Mouse (Mus musculus) MEL (cell line): ENCODE data around the gene Tas2r134. TPM values are rescaled to one million over a fixed set of nuclear protein-coding genes. Genes with fewer than 3 reads are reported as not detected.

Experiments
- DNase-seq: peaks from one replicate; pipeline ENCODE4 v3.0.0; 2011; ENCODE audit warnings: low read depth, low spot score
- H3K27ac ChIP-seq: 2 replicates; pipeline ENCODE4 v1.5.1; 2012; ENCODE audit warnings: low read depth, mild to moderate bottlenecking, control low read depth, low read length, moderate library complexity; ENCODE audit not compliant: control insufficient read depth
- H3K27me3 ChIP-seq, 2 experiments: fragments of 150-350 bp in 1 of 2; sonication (generic) in 1 of 2; 2 replicates each; pipeline ENCODE4 v1.6.1; 2012; ENCODE audit warnings: low read length in 2 of 2, mild to moderate bottlenecking in 2 of 2, improper control_type of control experiment in 1 of 2, moderate library complexity in 1 of 2; ENCODE audit not compliant: insufficient read depth in 2 of 2, control insufficient read depth in 1 of 2
- H3K36me3 ChIP-seq, 2 experiments: 2 replicates each; pipeline ENCODE4 v1.6.1; 2012 to 2014; ENCODE audit warnings: low read length in 2 of 2, improper control_type of control experiment in 1 of 2, inconsistent platforms in 1 of 2, mild to moderate bottlenecking in 1 of 2; ENCODE audit not compliant: insufficient read depth in 2 of 2, control insufficient read depth in 1 of 2
- H3K4me1 ChIP-seq, 2 experiments: fragments of 150-350 bp in 1 of 2; sonication (generic) in 1 of 2; 2 replicates each; pipeline ENCODE4 v1.6.1; 2012; ENCODE audit warnings: low read length in 2 of 2, improper control_type of control experiment in 1 of 2, mild to moderate bottlenecking in 1 of 2; ENCODE audit not compliant: insufficient read depth in 2 of 2, control insufficient read depth in 1 of 2
- H3K4me3 ChIP-seq, 2 experiments: fragments of 150-350 bp in 1 of 2; sonication (generic) in 1 of 2; 2 replicates each; pipeline ENCODE4 v1.5.1; 2012; ENCODE audit warnings: low read depth in 2 of 2, low read length in 2 of 2, mild to moderate bottlenecking in 2 of 2, moderate library complexity in 2 of 2, control low read depth in 1 of 2, improper control_type of control experiment in 1 of 2; ENCODE audit not compliant: control insufficient read depth in 1 of 2, insufficient read depth in 1 of 2
- H3K79me2 ChIP-seq: 2 replicates; pipeline ENCODE4 v1.6.1; 2012; ENCODE audit warnings: mild to moderate bottlenecking, low read length, moderate library complexity; ENCODE audit not compliant: control insufficient read depth, poor library complexity, insufficient read depth
- H3K9ac ChIP-seq: 2 replicates; pipeline ENCODE4 v1.6.1; 2012; ENCODE audit warnings: low read depth, mild to moderate bottlenecking, control low read depth, low read length, moderate library complexity; ENCODE audit not compliant: control insufficient read depth, poor library complexity, severe bottlenecking
- H3K9me3 ChIP-seq: fragments of 150-350 bp; sonication (generic); replicated peaks from 2 replicates; pipeline ENCODE4 v1.6.1; 2012; ENCODE audit warnings: mild to moderate bottlenecking, low read length, improper control_type of control experiment, moderate library complexity; ENCODE audit not compliant: insufficient read depth
- BHLHE40 ChIP-seq: IDR thresholded peaks from 2 replicates; pipeline ENCODE4 v1.6.1; 2012; ENCODE audit warnings: low read depth, mild to moderate bottlenecking, inconsistent platforms, low read length, improper control_type of control experiment, borderline replicate concordance
- CHD1 ChIP-seq: IDR thresholded peaks from 2 replicates; pipeline ENCODE4 v1.6.1; 2012; ENCODE audit warnings: low read depth, mild to moderate bottlenecking, inconsistent platforms, low read length, improper control_type of control experiment
- E2F4 ChIP-seq: IDR thresholded peaks from 2 replicates; pipeline ENCODE4 v1.6.1; 2011; ENCODE audit warnings: low read depth, low read length, improper control_type of control experiment, borderline replicate concordance
- ETS1 ChIP-seq: IDR thresholded peaks from 2 replicates; pipeline ENCODE4 v1.6.1; 2012; ENCODE audit warnings: low read depth, mild to moderate bottlenecking, inconsistent platforms, low read length, improper control_type of control experiment, moderate library complexity
- GABPA ChIP-seq: IDR thresholded peaks from 2 replicates; pipeline ENCODE4 v1.6.1; 2012; ENCODE audit warnings: low read depth, mild to moderate bottlenecking, inconsistent platforms, low read length, improper control_type of control experiment, moderate library complexity
- JUND ChIP-seq: IDR thresholded peaks from 2 replicates; pipeline ENCODE4 v1.6.1; 2011; ENCODE audit warnings: low read depth, mild to moderate bottlenecking, improper control_type of control experiment, low read length
- MAFK ChIP-seq: IDR thresholded peaks from 2 replicates; pipeline ENCODE4 v1.6.1; 2011; ENCODE audit warnings: low read depth, mild to moderate bottlenecking, low read length, improper control_type of control experiment, borderline replicate concordance
- MEF2A ChIP-seq: IDR thresholded peaks from 2 replicates; pipeline ENCODE4 v1.6.1; 2014; ENCODE audit warnings: low read depth, mild to moderate bottlenecking, inconsistent platforms, low read length, improper control_type of control experiment; ENCODE audit not compliant: poor library complexity, insufficient replicate concordance, severe bottlenecking; ENCODE audit errors: extremely low read depth
- MYB ChIP-seq: IDR thresholded peaks from 2 replicates; pipeline ENCODE4 v1.6.1; 2011; ENCODE audit warnings: mild to moderate bottlenecking, low read depth, low read length, improper control_type of control experiment
- NELFE ChIP-seq: IDR thresholded peaks from 2 replicates; pipeline ENCODE4 v1.6.1; 2011; ENCODE audit warnings: low read depth, low read length, improper control_type of control experiment
- NRF1 ChIP-seq: IDR thresholded peaks from 2 replicates; pipeline ENCODE4 v1.6.1; 2014; ENCODE audit warnings: low read depth, mild to moderate bottlenecking, inconsistent platforms, low read length, improper control_type of control experiment, moderate library complexity; ENCODE audit not compliant: poor library complexity, insufficient read depth, severe bottlenecking
- POLR2AphosphoS5 ChIP-seq: IDR thresholded peaks from 2 replicates; pipeline ENCODE4 v1.6.1; 2012; ENCODE audit warnings: low read depth, borderline replicate concordance, mild to moderate bottlenecking, inconsistent platforms, low read length, moderate library complexity, mixed read lengths
- RCOR1 ChIP-seq: IDR thresholded peaks from 2 replicates; pipeline ENCODE4 v1.6.1; 2012; ENCODE audit warnings: low read depth, mild to moderate bottlenecking, inconsistent platforms, low read length, improper control_type of control experiment
- SMC3 ChIP-seq: IDR thresholded peaks from 2 replicates; pipeline ENCODE4 v1.6.1; 2011; ENCODE audit warnings: low read depth, low read length, improper control_type of control experiment
- TCF12 ChIP-seq: IDR thresholded peaks from 2 replicates; pipeline ENCODE4 v1.6.1; 2014; ENCODE audit warnings: low read depth, mild to moderate bottlenecking, inconsistent platforms, low read length, improper control_type of control experiment, moderate library complexity
- USF1 ChIP-seq: IDR thresholded peaks from 2 replicates; pipeline ENCODE4 v1.6.1; 2014; ENCODE audit warnings: low read depth, mild to moderate bottlenecking, inconsistent platforms, low read length, improper control_type of control experiment, moderate library complexity
- USF2 ChIP-seq, 2 experiments: IDR thresholded peaks; 2 replicates each; pipeline ENCODE4 v1.6.1; 2011 to 2012; ENCODE audit warnings: improper control_type of control experiment in 2 of 2, low read length in 2 of 2, borderline replicate concordance in 1 of 2, inconsistent platforms in 1 of 2, low read depth in 1 of 2, mild to moderate bottlenecking in 1 of 2; ENCODE audit not compliant: insufficient read depth in 1 of 2
- ZMIZ1 ChIP-seq: IDR thresholded peaks from 2 replicates; pipeline ENCODE4 v1.6.1; 2012; ENCODE audit warnings: low read depth, mild to moderate bottlenecking, inconsistent platforms, low read length, improper control_type of control experiment, moderate library complexity
- polyA plus RNA-seq, 2 experiments: library from polyadenylated mRNA; stranded (reverse) in 1 of 2; unstranded in 1 of 2; fragments of >175 nt in 1 of 2; fragments of >200 nt in 1 of 2; gene quantifications; 2 replicates each; pipeline versions ENCODE4 v1.2.1 to v1.2.4; 2012; ENCODE audit warnings: low replicate concordance in 2 of 2, low read depth in 1 of 2; ENCODE audit not compliant: insufficient read length in 2 of 2, insufficient read depth in 1 of 2, missing spikeins in 1 of 2
- total RNA-seq: library from RNA; depleted of rRNA; stranded (reverse); fragments of 300-350 nt; gene quantifications from 2 replicates; pipeline ENCODE4 v1.2.3, GENCODE M21; 2012

Gene Tas2r134
- total and polyA plus RNA-seq, 3 experiments = not detected

GRCm38 (mm10) chr2:51674321-51674720, 47.0 kb downstream of the Tas2r134 start:
- Histone ChIP-seq H3K27me3 (no peaks in the 10 kb centered on the region), H3K79me2 (no peaks in the 10 kb centered on the region), H3K4me3 (no peak overlapping the region), H3K36me3 (no peaks in the 10 kb centered on the region), H3K27ac (no peak overlapping the region), H3K9me3 (no peaks in the 10 kb centered on the region), H3K9ac (no peak overlapping the region), H3K4me1 (no peaks in the 10 kb centered on the region)
- TF ChIP-seq TCF12 = no peak
- no peak for TF ChIP-seq NELFE
- no peak for TF ChIP-seq MYB
- TF ChIP-seq GABPA = no peak
- TF ChIP-seq MAFK = no peak
- no peak for TF ChIP-seq MEF2A
- TF ChIP-seq USF2 (IDR thresholded peaks at IDR 0.05; ENCODE audit: borderline replicate concordance in 1 of 2, insufficient read depth in 1 of 2, low read depth in 1 of 2, low read length in 2 of 2) = no peak
- TF ChIP-seq USF1 = no peak
- TF ChIP-seq POLR2AphosphoS5 = no peak
- TF ChIP-seq ETS1 = no peak
- TF ChIP-seq E2F4 = no peak
- TF ChIP-seq JUND = no peak
- TF ChIP-seq NRF1 = no peak
- TF ChIP-seq SMC3 = no peak
- no peak for TF ChIP-seq RCOR1
- TF ChIP-seq CHD1 = no peak
- no peak for TF ChIP-seq BHLHE40
- no peak for TF ChIP-seq ZMIZ1
- no peak for DNase-seq
